Mouse (Mus musculus) hindbrain, embryonic 16.5 days (tissue): ENCODE measurements at regions not wholly inside any gene's neighbourhood (a gene's known extent, or its start where the extent isn't known, plus 50 kb on each side); places are given as distances from the start of the nearest gene placed in this dataset.

Source experiments
- ATAC-seq: fragments of 200-750 bp; cut with Nextera tagmentation; 2 replicates; pipeline ENCODE4 v1.8.0; 2017; ENCODE audit warnings: moderate TSS enrichment, moderate library complexity
- H3K27ac ChIP-seq: fragments of 300-500 bp; sonication (generic); 2 replicates; pipeline ENCODE4 v1.5.1; 2014; ENCODE audit warnings: low read depth, mild to moderate bottlenecking, control low read depth, low read length, moderate library complexity
- H3K27me3 ChIP-seq: fragments of 300-500 bp; sonication (generic); replicated peaks from 2 replicates; pipeline ENCODE4 v1.6.1; 2014; ENCODE audit warnings: low read length; ENCODE audit not compliant: control insufficient read depth, insufficient read depth
- H3K36me3 ChIP-seq: fragments of 300-500 bp; sonication (generic); 2 replicates; pipeline ENCODE4 v1.6.1; 2014; ENCODE audit warnings: mild to moderate bottlenecking, low read length, moderate library complexity, mixed read lengths; ENCODE audit not compliant: control insufficient read depth, insufficient read depth
- H3K4me1 ChIP-seq: fragments of 300-500 bp; sonication (generic); 2 replicates; pipeline ENCODE4 v1.6.1; 2014; ENCODE audit warnings: low read depth, low read length; ENCODE audit not compliant: control insufficient read depth, insufficient read depth
- H3K4me2 ChIP-seq: fragments of 300-500 bp; sonication (generic); 2 replicates; pipeline ENCODE4 v1.6.1; 2014; ENCODE audit warnings: mild to moderate bottlenecking, low read length, control low read depth, moderate library complexity
- H3K4me3 ChIP-seq: fragments of 300-500 bp; sonication (generic); 2 replicates; pipeline ENCODE4 v1.5.1; 2014; ENCODE audit warnings: mild to moderate bottlenecking, low read length, control low read depth, moderate library complexity
- H3K9ac ChIP-seq: fragments of 300-500 bp; sonication (generic); 2 replicates; pipeline ENCODE4 v1.6.1; 2014; ENCODE audit warnings: low read depth, mild to moderate bottlenecking, control low read depth, low read length, moderate library complexity
- H3K9me3 ChIP-seq: fragments of 300-500 bp; sonication (generic); 2 replicates; pipeline ENCODE4 v1.6.1; 2014; ENCODE audit warnings: mild to moderate bottlenecking, low read length, moderate library complexity; ENCODE audit not compliant: control insufficient read depth
- WGBS: fragments of 180-500 bp; shearing (Covaris S2); extraction: QIAGEN DNeasy Blood & Tissue Kit; methylation state at CpG from one replicate; pipeline ENCODE4 v1.1.7; 2014; 5-methylcytosine and 5-hydroxymethylcytosine counted together

- H3K4me1 ChIP-seq, result no peaks in the 10 kb centered on the region
- ATAC-seq, result no peak
- H3K36me3 ChIP-seq, result no peaks in the 10 kb centered on the region
- 70% methylated on average over 1 of the region's 1 CpGs for WGBS
- no peak overlapping the region for H3K4me3 ChIP-seq
- no peaks in the 10 kb centered on the region for H3K27me3 ChIP-seq
- H3K4me2 ChIP-seq, result no peak overlapping the region
- H3K9me3 ChIP-seq, result no peaks in the 10 kb centered on the region
- no peak overlapping the region for H3K27ac ChIP-seq
- H3K9ac ChIP-seq, result no peak overlapping the region
These were observed 315.9 kb downstream of the Tmem135 start for GRCm38 (mm10) chr7:89088141-89088540.

GRCm38 (mm10) chr7:89086348-89086747 lies 317.7 kb downstream of the Tmem135 start:
- Histone ChIP-seq H3K27me3 (no peaks in the 10 kb centered on the region), H3K4me2 (no peak overlapping the region), H3K9ac (no peak overlapping the region), H3K4me1 (no peaks in the 10 kb centered on the region), H3K4me3 (no peak overlapping the region), H3K36me3 (no peaks in the 10 kb centered on the region), H3K9me3 (no peaks in the 10 kb centered on the region), H3K27ac (no peak overlapping the region)
- no peak for ATAC-seq
- 81% methylated on average over 1 of the region's 1 CpGs for WGBS

GRCm38 (mm10) chr7:89073939-89074690 lies 329.9 kb downstream of the Tmem135 start:
- Histone ChIP-seq H3K4me1 (no peaks in the 10 kb centered on the region), H3K36me3 (no peaks in the 10 kb centered on the region), H3K27ac (no peak overlapping the region), H3K9ac (no peak overlapping the region), H3K27me3 (no peaks in the 10 kb centered on the region), H3K4me2 (no peak overlapping the region), H3K4me3 (no peak overlapping the region), H3K9me3 (no peaks in the 10 kb centered on the region)
- 87% methylated on average over 7 of the region's 7 CpGs for WGBS
- ATAC-seq, result no peak

- H3K4me2 ChIP-seq, result no peak overlapping the region
- no peak overlapping the region for H3K9ac ChIP-seq
- no peaks in the 10 kb centered on the region for H3K4me1 ChIP-seq
- no peaks in the 10 kb centered on the region for H3K9me3 ChIP-seq
- H3K36me3 ChIP-seq, result no peaks in the 10 kb centered on the region
- no peak overlapping the region for H3K27ac ChIP-seq
- no peak for ATAC-seq
- H3K27me3 ChIP-seq, result no peaks in the 10 kb centered on the region
- no peak overlapping the region for H3K4me3 ChIP-seq
These were observed 334.0 kb downstream of the Tmem135 start for GRCm38 (mm10) chr7:89070030-89070429.

GRCm38 (mm10) chr7:89064462-89064861 lies 339.6 kb downstream of the Tmem135 start:
- no peak for ATAC-seq
- Histone ChIP-seq H3K9ac (no peak overlapping the region), H3K27ac (no peak overlapping the region), H3K4me3 (no peak overlapping the region), H3K36me3 (no peaks in the 10 kb centered on the region), H3K27me3 (no peaks in the 10 kb centered on the region; the same call in 1 of the 2 replicates), H3K9me3 (no peaks in the 10 kb centered on the region), H3K4me2 (no peak overlapping the region), H3K4me1 (no peaks in the 10 kb centered on the region)
- WGBS, result 91% methylated on average over 3 of the region's 3 CpGs

GRCm38 (mm10) chr7:89063630-89064029 lies 340.4 kb downstream of the Tmem135 start:
- H3K36me3 ChIP-seq, result no peaks in the 10 kb centered on the region
- H3K4me3 ChIP-seq, result no peak overlapping the region
- H3K9me3 ChIP-seq, result no peaks in the 10 kb centered on the region
- ATAC-seq, result no peak
- no peaks in the 10 kb centered on the region for H3K4me1 ChIP-seq
- WGBS, result 78% methylated on average over 10 of the region's 10 CpGs
- H3K27me3 ChIP-seq, result no peaks in the 10 kb centered on the region; the same call in 1 of the 2 replicates
- H3K4me2 ChIP-seq, result no peak overlapping the region
- H3K9ac ChIP-seq, result no peak overlapping the region
- no peak overlapping the region for H3K27ac ChIP-seq

GRCm38 (mm10) chr7:89054494-89054893 lies 349.5 kb downstream of the Tmem135 start:
- H3K9ac ChIP-seq, result no peak overlapping the region
- no peak overlapping the region for H3K4me3 ChIP-seq
- no peaks in the 10 kb centered on the region for H3K9me3 ChIP-seq
- no peak for ATAC-seq
- H3K4me1 ChIP-seq, result no peaks in the 10 kb centered on the region
- WGBS, result 72% methylated on average over 2 of the region's 2 CpGs
- no peaks in the 10 kb centered on the region for H3K36me3 ChIP-seq
- H3K27me3 ChIP-seq, result no peaks in the 10 kb centered on the region; the same call in 1 of the 2 replicates
- H3K27ac ChIP-seq, result no peak overlapping the region
- no peak overlapping the region for H3K4me2 ChIP-seq

GRCm38 (mm10) chr7:89051240-89051639 lies 352.8 kb downstream of the Tmem135 start:
- H3K9ac ChIP-seq, result no peak overlapping the region
- H3K4me1 ChIP-seq, result no peaks in the 10 kb centered on the region
- H3K27me3 ChIP-seq, result no peaks in the 10 kb centered on the region
- H3K9me3 ChIP-seq, result no peaks in the 10 kb centered on the region
- H3K4me2 ChIP-seq, result no peak overlapping the region
- H3K4me3 ChIP-seq, result no peak overlapping the region
- 43% methylated on average over 5 of the region's 5 CpGs for WGBS
- peak; percentile 79 for ATAC-seq
- no peaks in the 10 kb centered on the region for H3K36me3 ChIP-seq
- H3K27ac ChIP-seq, result no peak overlapping the region

GRCm38 (mm10) chr7:89046405-89047217 lies 357.4 kb downstream of the Tmem135 start:
- H3K4me2 ChIP-seq, result no peak overlapping the region
- ATAC-seq, result peak; percentile 73
- H3K36me3 ChIP-seq, result no peaks in the 10 kb centered on the region
- no peak overlapping the region for H3K4me3 ChIP-seq
- no peaks in the 10 kb centered on the region for H3K27me3 ChIP-seq
- H3K27ac ChIP-seq, result no peak overlapping the region
- no peaks in the 10 kb centered on the region for H3K9me3 ChIP-seq
- 60% methylated on average over 3 of the region's 3 CpGs for WGBS
- no peak overlapping the region for H3K9ac ChIP-seq
- H3K4me1 ChIP-seq, result no peaks in the 10 kb centered on the region
